Mouse (Mus musculus): ENCODE data around the gene Mei1. TPM values are rescaled to one million over a fixed set of nuclear protein-coding genes. Genes with fewer than 3 reads are reported as not detected.

The Mei1 gene
- total and polyA plus RNA-seq, 3 experiments = 0.04 TPM; not detected in 2

- TF ChIP-seq ZNF384 (IDR thresholded peaks at IDR 0.05; ENCODE audit: low read depth, low read length) = no peak
- TF ChIP-seq RCOR1 (conservative IDR thresholded peaks at IDR 0.05; ENCODE audit: low read depth, low read length) = no peak
- no peak for TF ChIP-seq USF2 (conservative IDR thresholded peaks at IDR 0.05; ENCODE audit: low read depth, low read length)
- no peak; the same call in 1 of the 2 replicates for TF ChIP-seq CHD1 (IDR thresholded peaks at IDR 0.05; ENCODE audit: low read depth, low read length)
- peak; percentile 36 for TF ChIP-seq POLR2AphosphoS2 (IDR thresholded peaks at IDR 0.05; ENCODE audit: low read depth, low read length)
- no peak for TF ChIP-seq ZKSCAN1 (IDR thresholded peaks at IDR 0.05; ENCODE audit: borderline replicate concordance, low read depth, low read length)
- no peak for TF ChIP-seq ZC3H11A (IDR thresholded peaks at IDR 0.05; ENCODE audit: low read depth, low read length)
- TF ChIP-seq KAT2A (IDR thresholded peaks at IDR 0.05; ENCODE audit: insufficient replicate concordance, low read length) = no peak
- TF ChIP-seq POLR2A (IDR thresholded peaks at IDR 0.05; ENCODE audit: low read depth, low read length) = peak; percentile 16; the same call in 1 of the 2 replicates
- no peak for TF ChIP-seq MAFK (IDR thresholded peaks at IDR 0.05; ENCODE audit: insufficient replicate concordance, low read length)
- TF ChIP-seq IRF4 (IDR thresholded peaks at IDR 0.05; ENCODE audit: low read depth, low read length) = no peak
- 0 out of 2 replicates have a peak, but pooled peaks have one; percentile 37 for TF ChIP-seq MYC (IDR thresholded peaks at IDR 0.05; ENCODE audit: low read depth, low read length)
- peak; percentile 28 for TF ChIP-seq MXI1 (IDR thresholded peaks at IDR 0.05; ENCODE audit: low read depth, low read length)
- TF ChIP-seq CTCF (conservative IDR thresholded peaks at IDR 0.05 in 1 of 2, IDR thresholded peaks at IDR 0.05 in 1 of 2; ENCODE audit: low read depth in 2 of 2, low read length in 2 of 2) = no peak
- TF ChIP-seq PAX5 (IDR thresholded peaks at IDR 0.05; ENCODE audit: low read length) = no peak
- 0 out of 2 replicates have a peak, but pooled peaks have one; percentile 46 for TF ChIP-seq UBTF (IDR thresholded peaks at IDR 0.05; ENCODE audit: low read depth, low read length)
- no peak for TF ChIP-seq ZMIZ1 (IDR thresholded peaks at IDR 0.05; ENCODE audit: low read depth, low read length)
- TF ChIP-seq JUN (IDR thresholded peaks at IDR 0.05; ENCODE audit: insufficient read depth, low read depth, low read length) = no peak
- no peak for TF ChIP-seq TBP (conservative IDR thresholded peaks at IDR 0.05; ENCODE audit: low read depth, low read length)
- TF ChIP-seq SIN3A (IDR thresholded peaks at IDR 0.05; ENCODE audit: low read length) = 0 out of 2 replicates have a peak, but pooled peaks have one; percentile 45
- TF ChIP-seq MAZ (IDR thresholded peaks at IDR 0.05; ENCODE audit: low read depth, low read length) = no peak
- no peak for TF ChIP-seq MEF2A (IDR thresholded peaks at IDR 0.05; ENCODE audit: borderline replicate concordance, low read depth, low read length)
- Histone ChIP-seq H3K9me3 (replicated peaks; ENCODE audit: low read length) (no peaks in the 10 kb centered on the region), H3K27me3 (replicated peaks) (no peaks in the 10 kb centered on the region), H3K4me2 (ENCODE audit: insufficient read depth, low read depth, poor library complexity, severe bottlenecking) (peak overlapping the region; percentile 97), H3K4me3 (replicated peaks in 1 of 3; ENCODE audit: low read depth in 2 of 3, low read length in 2 of 3, poor library complexity in 1 of 3) (peak overlapping the region; percentile 35 to 58 (median 45)), H3K4me1 (ENCODE audit: control insufficient read depth in 1 of 2, insufficient read depth in 2 of 2) (peaks cover 22 to 81% of the 10 kb centered on the region in 2 experiments), H3K36me3 (replicated peaks in 1 of 2; ENCODE audit: control insufficient read depth in 1 of 2, insufficient read depth in 1 of 2, low read length in 1 of 2) (peaks cover 2 to 23% of the 10 kb centered on the region in 2 experiments), H3K9ac (ENCODE audit: insufficient read depth, low read depth) (peak overlapping the region; percentile 65), H3K79me2 (replicated peaks; ENCODE audit: control insufficient read depth, extremely low read depth, insufficient read depth, poor library complexity, severe bottlenecking) (peaks cover 79% of the 10 kb centered on the region), H3K27ac (ENCODE audit: insufficient read depth, low read depth) (peak overlapping the region; percentile 95)
- dilution Hi-C loops (cut with MboI; ENCODE audit: extremely low pct_ligation_motif_present, extremely low pct_unique_long_range_greater_than_20kb, low sequenced_read_pairs) (no loop called here), in situ Hi-C loops (cut with MboI; ENCODE audit: low pct_ligation_motif_present, low pct_unique_long_range_greater_than_20kb, low sequenced_read_pairs) (no loop called here)
- no peak for DNase-seq (ENCODE audit: extremely low read depth)
Measured at GRCm38 (mm10) chr15:82161965-82162600, 92.3 kb downstream of the Mei1 start.
